9 mouse cellular contexts compared by ENCODE assay signal in the genomic region with DNA sequence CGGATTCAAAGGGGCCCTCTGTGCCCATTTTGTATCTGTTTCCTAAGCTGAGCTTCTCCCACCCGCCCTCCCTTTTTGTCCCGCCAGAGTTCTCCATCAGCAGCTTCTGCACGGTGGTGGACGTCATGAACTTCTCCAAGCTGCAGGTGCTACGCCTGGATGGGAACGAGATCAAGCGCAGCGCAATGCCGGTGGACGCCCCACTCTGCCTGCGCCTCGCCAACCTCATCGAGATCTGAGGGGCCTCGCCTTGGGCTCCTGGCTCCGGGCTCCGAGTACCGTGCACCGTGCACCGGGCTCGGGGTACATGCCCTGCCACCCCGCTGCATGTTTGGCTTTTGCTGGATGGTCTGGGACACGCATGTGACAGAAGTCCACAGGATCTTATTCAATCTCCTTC. TPM values are rescaled to one million over a fixed set of nuclear protein-coding genes. Genes with fewer than 3 reads are reported as not detected.
DNase-seq lines count a peak whose midpoint lies in the region; ATAC-seq and TF ChIP-seq lines count a peak whose summit lies in the region.
"Had no signal": no experiment of that assay in that cellular context is flagged by ENCODE, and none has a peak within 500 bp of the region (broad histone marks: within the 10 kb centered on the region; RNA-seq: fewer than 3 reads in every experiment).

No protein-coding gene starts in this region.

- no peak for DNase-seq in kidney, adult 2 months
- DNase-seq in hindbrain, postnatal 0 days (ENCODE audit: low spot score) = no peak
- no peak for DNase-seq in adrenal gland, postnatal 4 days (ENCODE audit: low spot score in 2 of 2)
- no peak for DNase-seq in lung, adult 2 months
- no peak for DNase-seq in natural killer cell, adult 2 months (ENCODE audit: low spot score in 2 of 2)

- no peak for TF ChIP-seq POLR2A in kidney, adult 2 months (IDR thresholded peaks at IDR 0.05; ENCODE audit: low read depth, low read length)
- no peak for TF ChIP-seq POLR2A in lung, adult 2 months (IDR thresholded peaks at IDR 0.05; ENCODE audit: borderline replicate concordance, extremely low read depth, low read depth, low read length)

- peaks cover 4% of the 10 kb centered on the region; the same call in 1 of the 2 replicates for H3K4me1 ChIP-seq in kidney, embryonic 14.5 days (ENCODE audit: control insufficient read depth, insufficient read depth, low read length)
- no peaks in the 10 kb centered on the region for H3K4me1 ChIP-seq in kidney, adult 2 months (ENCODE audit: control insufficient read depth, insufficient read depth, low read length)
- peaks cover 28% of the 10 kb centered on the region for H3K4me1 ChIP-seq in embryonic facial prominence, embryonic 13.5 days
- peaks cover 4% of the 10 kb centered on the region for H3K4me1 ChIP-seq in hindbrain, postnatal 0 days (ENCODE audit: insufficient read depth, low read length)
- peaks cover 17% of the 10 kb centered on the region for H3K4me1 ChIP-seq in midbrain, embryonic 15.5 days
- H3K4me1 ChIP-seq in lung, adult 2 months (ENCODE audit: control insufficient read depth, insufficient read depth, low read length) = no peaks in the 10 kb centered on the region

- peak overlapping the region; percentile 19 for H3K4me3 ChIP-seq in kidney, embryonic 14.5 days (ENCODE audit: low read length)
- H3K4me3 ChIP-seq in kidney, adult 2 months (ENCODE audit: insufficient read depth, low read depth, low read length) = no peak overlapping the region
- H3K4me3 ChIP-seq in embryonic facial prominence, embryonic 13.5 days = peak overlapping the region; percentile 16; the same call in 1 of the 2 replicates
- H3K4me3 ChIP-seq in hindbrain, postnatal 0 days (ENCODE audit: low read length) = no peak overlapping the region
- peak overlapping the region; percentile 24 for H3K4me3 ChIP-seq in midbrain, embryonic 15.5 days
- no peak overlapping the region for H3K4me3 ChIP-seq in lung, adult 2 months (replicated peaks; ENCODE audit: extremely low read depth, low read depth, low read length)

- WGBS in kidney, embryonic 14.5 days = 19% methylated on average over 23 of the region's 23 CpGs
- 35% methylated on average over 23 of the region's 23 CpGs for WGBS in kidney, adult 2 months
- WGBS in embryonic facial prominence, embryonic 13.5 days = 26% methylated on average over 23 of the region's 23 CpGs
- WGBS in hindbrain, postnatal 0 days = 23% methylated on average over 23 of the region's 23 CpGs
- 23% methylated on average over 23 of the region's 23 CpGs for WGBS in midbrain, embryonic 15.5 days
- WGBS in lung, adult 2 months = 44% methylated on average over 23 of the region's 23 CpGs

- no peak for TF ChIP-seq CTCF in kidney, adult 2 months (conservative IDR thresholded peaks at IDR 0.05; ENCODE audit: insufficient read depth, insufficient read length, low read depth, low read length)
- TF ChIP-seq CTCF in hindbrain, postnatal 0 days (IDR thresholded peaks at IDR 0.05; ENCODE audit: low read depth) = no peak
- no peak for TF ChIP-seq CTCF in lung, adult 2 months (IDR thresholded peaks at IDR 0.05; ENCODE audit: insufficient read depth, low read length)

- peak overlapping the region; percentile 49 for H3K4me2 ChIP-seq in kidney, embryonic 14.5 days (replicated peaks; ENCODE audit: low read depth, low read length)
- peak overlapping the region; percentile 57 for H3K4me2 ChIP-seq in embryonic facial prominence, embryonic 13.5 days
- peak overlapping the region; percentile 51 for H3K4me2 ChIP-seq in hindbrain, postnatal 0 days (ENCODE audit: low read depth, low read length)
- peak overlapping the region; percentile 55 for H3K4me2 ChIP-seq in midbrain, embryonic 15.5 days

- ATAC-seq in kidney, embryonic 14.5 days (ENCODE audit: low FRiP score, low TSS enrichment) = peak; percentile 47; the same call in 1 of the 2 replicates
- 0 out of 2 replicates have a peak, but pooled peaks have one; percentile 27 for ATAC-seq in embryonic facial prominence, embryonic 13.5 days (ENCODE audit: insufficient number of reproducible peaks, insufficient read depth, low FRiP score, low TSS enrichment, low read depth)
- peak; percentile 18; the same call in 1 of the 2 replicates for ATAC-seq in hindbrain, postnatal 0 days
- peak; percentile 31; the same call in 1 of the 2 replicates for ATAC-seq in midbrain, embryonic 15.5 days (replicated peaks)

- no peaks in the 10 kb centered on the region for H3K36me3 ChIP-seq in kidney, embryonic 14.5 days (ENCODE audit: control insufficient read depth, insufficient read depth, low read length)
- H3K36me3 ChIP-seq in kidney, adult 2 months (ENCODE audit: control insufficient read depth, insufficient read depth, low read length) = no peaks in the 10 kb centered on the region
- no peaks in the 10 kb centered on the region for H3K36me3 ChIP-seq in embryonic facial prominence, embryonic 13.5 days
- H3K36me3 ChIP-seq in hindbrain, postnatal 0 days (ENCODE audit: insufficient read depth, low read length) = no peaks in the 10 kb centered on the region
- no peaks in the 10 kb centered on the region for H3K36me3 ChIP-seq in midbrain, embryonic 15.5 days (replicated peaks)

- H3K9ac ChIP-seq in kidney, embryonic 14.5 days (ENCODE audit: low read depth, low read length) = peak overlapping the region; percentile 44
- H3K9ac ChIP-seq in embryonic facial prominence, embryonic 13.5 days = peak overlapping the region; percentile 51; the same call in 1 of the 2 replicates
- H3K9ac ChIP-seq in hindbrain, postnatal 0 days (replicated peaks; ENCODE audit: low read length) = no peak overlapping the region
- H3K9ac ChIP-seq in midbrain, embryonic 15.5 days = peak overlapping the region; percentile 31; the same call in 1 of the 2 replicates

- no peaks in the 10 kb centered on the region for H3K9me3 ChIP-seq in kidney, embryonic 14.5 days (ENCODE audit: control insufficient read depth, low read length)
- no peaks in the 10 kb centered on the region for H3K9me3 ChIP-seq in embryonic facial prominence, embryonic 13.5 days
- no peaks in the 10 kb centered on the region for H3K9me3 ChIP-seq in hindbrain, postnatal 0 days (ENCODE audit: low read length)
- no peaks in the 10 kb centered on the region for H3K9me3 ChIP-seq in midbrain, embryonic 15.5 days

- H3K27me3 ChIP-seq in kidney, embryonic 14.5 days (ENCODE audit: control insufficient read depth, insufficient read depth, low read length) = no peaks in the 10 kb centered on the region
- no peaks in the 10 kb centered on the region for H3K27me3 ChIP-seq in kidney, adult 2 months (replicated peaks; ENCODE audit: control insufficient read depth, insufficient read depth, low read length)
- no peaks in the 10 kb centered on the region; the same call in 1 of the 2 replicates for H3K27me3 ChIP-seq in embryonic facial prominence, embryonic 13.5 days
- H3K27me3 ChIP-seq in hindbrain, postnatal 0 days (ENCODE audit: insufficient read depth, low read length) = no peaks in the 10 kb centered on the region
- no peaks in the 10 kb centered on the region for H3K27me3 ChIP-seq in midbrain, embryonic 15.5 days (replicated peaks)

- no peak overlapping the region for H3K27ac ChIP-seq in kidney, embryonic 14.5 days (ENCODE audit: low read depth, low read length)
- no peak overlapping the region for H3K27ac ChIP-seq in kidney, adult 2 months (ENCODE audit: insufficient read depth, low read depth, low read length)
- no peak overlapping the region for H3K27ac ChIP-seq in embryonic facial prominence, embryonic 13.5 days
- H3K27ac ChIP-seq in hindbrain, postnatal 0 days = no peak overlapping the region
- H3K27ac ChIP-seq in midbrain, embryonic 15.5 days = no peak overlapping the region

RNA-seq across cellular contexts. Expression of a gene that starts 9.3 kb away (rescaled TPM):
- 1.7 and 4.0 TPM in 2 replicates for polyA plus RNA-seq in kidney, embryonic 14.5 days (2014; fragmentation: Nextera tagmentation; extraction: Ambion mirVana)
- 9.7 and 11.9 TPM in 2 replicates for polyA plus RNA-seq in kidney, adult 2 months (2012; rRNA removed)
- polyA plus RNA-seq in embryonic facial prominence, embryonic 13.5 days (2015; fragmentation: Nextera tagmentation; extraction: Ambion mirVana) = 9.6 and 10.1 TPM in 2 replicates
- total RNA-seq in hindbrain, postnatal 0 days (2014; rRNA removed) = 10.6 and 16.3 TPM in 2 replicates
- polyA plus RNA-seq in hindbrain, postnatal 0 days (2015; fragmentation: Nextera tagmentation; extraction: Ambion mirVana) = 17.0 and 21.8 TPM in 2 replicates
- 15.2 and 21.1 TPM in 2 replicates for polyA plus RNA-seq in midbrain, embryonic 15.5 days (2015; fragmentation: Nextera tagmentation; extraction: Ambion mirVana)
- total RNA-seq in adrenal gland, postnatal 4 days (2021) = 10 to 100 TPM; 18.5 to 28.1 TPM
- 7.9 and 14.2 TPM in 2 replicates for polyA plus RNA-seq in lung, adult 2 months (2012; rRNA removed)
- total RNA-seq: MEL had no signal

RNA-seq across cellular contexts. Expression of a gene that starts 32.5 kb away (rescaled TPM):
- 20.8 and 28.6 TPM in 2 replicates for polyA plus RNA-seq in kidney, embryonic 14.5 days (2014; fragmentation: Nextera tagmentation; extraction: Ambion mirVana)
- polyA plus RNA-seq in kidney, adult 2 months (2012; rRNA removed) = 20.3 and 23.7 TPM in 2 replicates
- 21.2 and 24.2 TPM in 2 replicates for polyA plus RNA-seq in embryonic facial prominence, embryonic 13.5 days (2015; fragmentation: Nextera tagmentation; extraction: Ambion mirVana)
- 11.2 and 26.1 TPM in 2 replicates for total RNA-seq in hindbrain, postnatal 0 days (2014; rRNA removed)
- 13.2 and 14.8 TPM in 2 replicates for polyA plus RNA-seq in hindbrain, postnatal 0 days (2015; fragmentation: Nextera tagmentation; extraction: Ambion mirVana)
- polyA plus RNA-seq in midbrain, embryonic 15.5 days (2015; fragmentation: Nextera tagmentation; extraction: Ambion mirVana) = 37.2 and 42.2 TPM in 2 replicates
- 10 to 100 TPM; 25.6 to 27.8 TPM for total RNA-seq in adrenal gland, postnatal 4 days (2021)
- polyA plus RNA-seq in lung, adult 2 months (2012; rRNA removed) = 75.9 and 109 TPM in 2 replicates

Comparison
In these comparisons a context has a peak if more than half of its experiments do, and no peak if none do; other contexts are left out.
1. H3K4me3 ChIP-seq: peak in kidney, embryonic 14.5 days (single experiment), embryonic facial prominence, embryonic 13.5 days (single experiment) and midbrain, embryonic 15.5 days (single experiment); none in kidney, adult 2 months (single experiment), hindbrain, postnatal 0 days (single experiment) and lung, adult 2 months (single experiment).
2. Peak in every context shown above with its lines, with median percentiles within 50 percentile points of each other: ATAC-seq and H3K4me2 ChIP-seq.